Mouse (Mus musculus) embryonic facial prominence, embryonic 11.5 days (tissue): ENCODE data around the gene Gm11639. TPM values are rescaled to one million over a fixed set of nuclear protein-coding genes. Genes with fewer than 3 reads are reported as not detected.

Source experiments
- ATAC-seq: fragments of 200-750 bp; cut with Nextera tagmentation; replicated peaks from 2 replicates; pipeline ENCODE4 v1.8.0; 2017; ENCODE audit warnings: low read depth; ENCODE audit not compliant: insufficient number of reproducible peaks, low FRiP score, low TSS enrichment
- DNase-seq: peaks from one replicate; pipeline ENCODE4 v3.0.0-alpha.2; 2015; ENCODE audit warnings: low spot score
- H3K27ac ChIP-seq: fragments of 300-500 bp; sonication (generic); replicated peaks from 2 replicates; pipeline ENCODE4 v1.5.1; 2014; ENCODE audit warnings: mild to moderate bottlenecking, low read depth, low read length, control low read depth
- H3K27me3 ChIP-seq: fragments of 300-500 bp; sonication (generic); 2 replicates; pipeline ENCODE4 v1.6.1; 2014; ENCODE audit warnings: mild to moderate bottlenecking, low read length, moderate library complexity, mixed read lengths; ENCODE audit not compliant: control insufficient read depth, insufficient read depth
- H3K36me3 ChIP-seq: fragments of 300-500 bp; sonication (generic); replicated peaks from 2 replicates; pipeline ENCODE4 v1.6.1; 2014; ENCODE audit warnings: low read depth, mild to moderate bottlenecking, low read length, moderate library complexity, mixed read lengths; ENCODE audit not compliant: control insufficient read depth, insufficient read depth
- H3K4me1 ChIP-seq: fragments of 300-500 bp; sonication (generic); 2 replicates; pipeline ENCODE4 v1.6.1; 2014; ENCODE audit warnings: low read length, mixed read lengths; ENCODE audit not compliant: control insufficient read depth, insufficient read depth
- H3K4me2 ChIP-seq: fragments of 300-500 bp; sonication (generic); 2 replicates; pipeline ENCODE4 v1.6.1; 2014; ENCODE audit warnings: low read depth, mild to moderate bottlenecking, control low read depth, low read length, moderate library complexity
- H3K4me3 ChIP-seq: fragments of 300-500 bp; sonication (generic); 2 replicates; pipeline ENCODE4 v1.5.1; 2014; ENCODE audit warnings: low read depth, low read length, control low read depth
- H3K9ac ChIP-seq: fragments of 300-500 bp; sonication (generic); replicated peaks from 2 replicates; pipeline ENCODE4 v1.6.1; 2014; ENCODE audit warnings: mild to moderate bottlenecking, control low read depth, low read length
- H3K9me3 ChIP-seq: fragments of 300-500 bp; sonication (generic); replicated peaks from 2 replicates; pipeline ENCODE4 v1.6.1; 2016; ENCODE audit warnings: mild to moderate bottlenecking, low read length, inconsistent platforms, mixed read lengths; ENCODE audit not compliant: control insufficient read depth
- WGBS: fragments of 180-500 bp; shearing (Covaris S2); extraction: QIAGEN DNeasy Blood & Tissue Kit; methylation state at CpG from one replicate; pipeline ENCODE4 v1.1.7; 2014; 5-methylcytosine and 5-hydroxymethylcytosine counted together
- polyA plus RNA-seq: library from polyadenylated mRNA; unstranded; fragments of >200 nt; fragmentation: Nextera tagmentation; extraction: Ambion mirVana; gene quantifications from 2 replicates; pipeline ENCODE4 v1.2.1, GENCODE M21; 2014

Gene Gm11639
- polyA plus RNA-seq, 1 experiment from 2014 or later = not detected

DNA sequence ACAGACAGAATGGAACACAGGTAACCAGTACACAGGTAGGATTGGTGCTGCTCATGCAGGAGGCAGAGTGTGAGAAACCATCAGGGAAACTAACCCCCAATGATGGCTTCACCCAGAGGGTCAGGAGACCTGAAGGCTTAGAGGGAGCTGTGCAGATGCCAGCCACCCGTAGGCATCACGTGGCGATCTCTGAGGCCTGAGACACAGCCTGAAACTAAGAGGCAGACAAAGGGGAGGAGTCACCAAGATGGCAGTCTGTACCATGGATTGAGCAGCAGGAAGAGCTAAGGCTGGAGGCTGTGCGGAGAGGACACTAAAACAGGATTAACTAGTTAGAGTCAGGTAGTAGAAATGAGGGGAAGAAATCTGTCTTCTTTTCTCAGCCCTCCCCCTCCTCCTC lies 465.2 kb downstream of the Gm11639 start:
- 53% methylated on average over 4 of the region's 4 CpGs for WGBS
- Histone ChIP-seq H3K36me3 (no peaks in the 10 kb centered on the region), H3K4me3 (no peak overlapping the region), H3K27ac (no peak overlapping the region), H3K9me3 (no peaks in the 10 kb centered on the region), H3K9ac (no peak overlapping the region), H3K27me3 (no peaks in the 10 kb centered on the region), H3K4me1 (peaks cover 2% of the 10 kb centered on the region), H3K4me2 (no peak overlapping the region)
- no peak for ATAC-seq
- no peak for DNase-seq

GRCm38 (mm10) chr11:105151226-105152016 lies 465.9 kb downstream of the Gm11639 start:
- peak; percentile 11 for DNase-seq
- no peak overlapping the region for H3K4me2 ChIP-seq
- no peak overlapping the region for H3K9ac ChIP-seq
- no peak overlapping the region for H3K27ac ChIP-seq
- no peak for ATAC-seq
- H3K27me3 ChIP-seq = no peaks in the 10 kb centered on the region
- peaks cover 2% of the 10 kb centered on the region for H3K4me1 ChIP-seq
- H3K36me3 ChIP-seq = no peaks in the 10 kb centered on the region
- no peaks in the 10 kb centered on the region for H3K9me3 ChIP-seq
- no peak overlapping the region for H3K4me3 ChIP-seq
- WGBS = 17% methylated on average over 19 of the region's 19 CpGs

DNA sequence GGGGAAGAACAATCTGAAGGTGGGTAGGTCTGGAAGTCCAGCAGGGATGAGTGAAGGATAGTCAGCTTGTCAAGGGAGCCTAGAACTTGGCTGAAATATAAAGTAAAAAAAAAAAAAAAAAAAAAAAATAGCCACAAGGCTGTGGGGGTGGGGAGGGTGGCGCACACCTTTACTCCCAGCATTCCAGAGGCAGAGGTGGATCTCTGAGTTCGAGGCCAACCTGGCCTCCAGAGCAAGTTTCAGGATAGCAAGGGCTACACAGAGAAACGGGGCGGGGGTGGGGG lies 466.5 kb downstream of the Gm11639 start:
- whole genome bisulfite sequencing = 100% methylated on average over 1 of the region's 4 CpGs
- Histone ChIP-seq H3K4me2 (no peak overlapping the region), H3K4me1 (peaks cover 2% of the 10 kb centered on the region), H3K27me3 (no peaks in the 10 kb centered on the region), H3K27ac (no peak overlapping the region), H3K9me3 (no peaks in the 10 kb centered on the region), H3K4me3 (no peak overlapping the region), H3K9ac (no peak overlapping the region), H3K36me3 (no peaks in the 10 kb centered on the region)
- no peak for DNase-seq
- ATAC-seq = no peak

- ATAC-seq (no peak), DNase-seq (peak; percentile 9)
- peaks cover 2% of the 10 kb centered on the region for H3K4me1 ChIP-seq
- no peak overlapping the region for H3K27ac ChIP-seq
- WGBS = 60% methylated on average over 11 of the region's 11 CpGs
- H3K27me3 ChIP-seq = no peaks in the 10 kb centered on the region
- no peaks in the 10 kb centered on the region for H3K9me3 ChIP-seq
- no peaks in the 10 kb centered on the region for H3K36me3 ChIP-seq
- H3K4me2 ChIP-seq = no peak overlapping the region
- no peak overlapping the region for H3K9ac ChIP-seq
- no peak overlapping the region for H3K4me3 ChIP-seq
These were observed 466.9 kb downstream of the Gm11639 start for GRCm38 (mm10) chr11:105152357-105152899.

DNA sequence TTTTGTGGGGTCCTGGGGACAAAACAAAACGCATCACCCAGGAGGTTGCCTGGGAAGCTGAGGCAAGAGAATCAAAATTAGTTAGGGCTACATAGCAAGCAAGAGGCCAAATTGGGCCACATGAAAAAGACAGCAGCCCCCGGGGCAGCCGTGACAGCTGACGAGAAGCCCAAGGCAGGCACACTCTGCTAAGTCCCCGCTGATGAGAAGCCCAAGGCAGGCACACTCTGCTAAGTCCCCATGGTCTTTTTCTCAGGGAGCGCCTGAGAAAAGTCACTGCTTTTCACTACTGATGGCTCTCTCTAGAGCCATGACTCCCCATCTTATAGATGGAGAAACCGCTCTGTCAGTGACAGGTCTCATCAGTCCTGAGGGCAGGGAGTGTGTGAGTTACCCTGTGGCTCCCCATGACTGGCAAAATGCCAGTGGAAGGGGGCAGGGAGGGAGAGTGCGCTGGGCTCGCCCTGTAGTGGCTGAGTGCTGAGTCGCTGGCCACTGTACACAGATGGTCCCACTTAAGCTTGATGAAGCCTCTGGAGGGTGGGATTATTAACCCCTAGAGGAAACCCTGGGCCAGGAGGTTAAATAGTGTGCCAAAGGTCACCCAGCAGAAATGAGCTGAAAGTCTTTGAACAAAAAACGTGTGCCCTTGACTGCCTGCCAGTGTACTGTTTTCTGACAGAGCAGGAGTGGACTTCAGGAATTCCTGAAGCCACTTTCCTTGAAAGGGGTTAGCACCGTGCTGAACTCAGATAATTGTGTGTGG lies 467.7 kb downstream of the Gm11639 start:
- ATAC-seq = peak; percentile 88
- 10% methylated on average over 12 of the region's 12 CpGs for WGBS
- no peak overlapping the region for H3K27ac ChIP-seq

DNA sequence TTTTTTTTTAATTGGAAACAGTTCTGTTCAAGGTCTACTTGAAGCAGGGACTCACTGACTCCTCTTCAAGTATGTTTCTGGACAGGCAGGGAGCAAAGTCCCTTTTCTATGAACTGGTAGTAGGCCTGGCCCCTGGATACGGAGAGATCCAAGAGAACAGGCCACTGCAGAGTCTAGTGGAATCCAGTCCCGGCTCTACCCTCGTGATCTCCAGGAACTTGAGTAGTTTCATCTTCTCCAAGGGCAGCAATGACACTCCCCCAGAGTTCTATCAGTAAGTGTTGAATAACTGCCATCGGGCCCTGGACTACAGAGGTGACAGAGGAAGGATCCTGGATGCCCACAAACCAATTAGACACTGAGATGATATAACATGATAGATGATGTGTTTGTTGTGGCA lies 470.4 kb downstream of the Gm11639 start:
- no peaks in the 10 kb centered on the region for H3K27me3 ChIP-seq
- WGBS = 48% methylated on average over 4 of the region's 4 CpGs
- no peaks in the 10 kb centered on the region for H3K36me3 ChIP-seq
- H3K9me3 ChIP-seq = no peaks in the 10 kb centered on the region
- no peak overlapping the region for H3K9ac ChIP-seq
- no peak overlapping the region for H3K4me3 ChIP-seq
- DNase-seq = no peak
- ATAC-seq = no peak
- H3K27ac ChIP-seq = no peak overlapping the region
- no peak overlapping the region for H3K4me2 ChIP-seq
- H3K4me1 ChIP-seq = peaks cover 2% of the 10 kb centered on the region

More for the DNA sequence above, 467.7 kb downstream of the Gm11639 start:
- H3K4me1 ChIP-seq = peaks cover 2% of the 10 kb centered on the region
- DNase-seq = peak; percentile 79
- no peak overlapping the region for H3K9ac ChIP-seq
- H3K9me3 ChIP-seq = no peaks in the 10 kb centered on the region
- no peak overlapping the region for H3K4me2 ChIP-seq
- H3K36me3 ChIP-seq = no peaks in the 10 kb centered on the region
- H3K27me3 ChIP-seq = no peaks in the 10 kb centered on the region
- no peak overlapping the region for H3K4me3 ChIP-seq

DNA sequence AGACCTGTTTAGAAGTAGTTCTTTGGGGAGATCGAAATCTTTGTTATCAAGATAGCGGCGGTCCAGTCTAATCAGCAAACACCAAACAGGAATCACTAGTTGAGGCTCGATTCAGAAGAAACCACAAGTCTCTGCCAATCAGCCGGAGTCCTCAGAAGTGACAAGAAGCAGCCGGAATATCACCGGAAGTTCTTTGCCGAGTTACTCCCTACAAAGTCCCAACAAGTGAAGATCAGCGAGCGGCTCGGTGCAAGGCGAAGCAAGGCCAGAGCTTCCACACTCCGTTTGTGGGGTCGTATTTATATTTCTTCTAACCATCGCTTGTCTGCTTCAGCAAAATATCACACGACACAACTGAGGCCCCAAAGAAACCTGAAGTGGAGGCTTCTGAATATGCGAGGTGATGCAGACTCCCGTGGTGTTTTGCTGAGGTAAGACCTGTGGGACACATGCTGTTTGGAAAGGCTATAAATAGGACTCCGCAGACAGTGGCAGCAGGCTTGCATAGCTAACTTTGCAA lies 471.3 kb downstream of the Gm11639 start:
- H3K27ac ChIP-seq = no peak overlapping the region
- no peak overlapping the region for H3K9ac ChIP-seq
- H3K36me3 ChIP-seq = no peaks in the 10 kb centered on the region
- H3K4me1 ChIP-seq = peaks cover 2% of the 10 kb centered on the region
- DNase-seq (no peak), ATAC-seq (no peak)
- no peak overlapping the region for H3K4me3 ChIP-seq
- 80% methylated on average over 19 of the region's 19 CpGs for WGBS
- H3K27me3 ChIP-seq = no peaks in the 10 kb centered on the region
- H3K9me3 ChIP-seq = no peaks in the 10 kb centered on the region
- H3K4me2 ChIP-seq = no peak overlapping the region

- Histone ChIP-seq H3K9ac (no peak overlapping the region), H3K4me1 (peaks cover 2% of the 10 kb centered on the region), H3K4me3 (no peak overlapping the region), H3K27me3 (no peaks in the 10 kb centered on the region), H3K27ac (no peak overlapping the region), H3K4me2 (no peak overlapping the region), H3K9me3 (no peaks in the 10 kb centered on the region), H3K36me3 (no peaks in the 10 kb centered on the region)
- no peak for ATAC-seq
- DNase-seq = no peak
These were observed 472.5 kb downstream of the Gm11639 start for GRCm38 (mm10) chr11:105158047-105158446.
